ENCODE assay signal across 19 mouse cellular contexts in genomic region chr8:125184881-125185280, GRCm38 (mm10).
A peak's percentile ranks its signal among the peaks of the same experiment; 100 is the strongest.
DNase-seq lines count a peak whose midpoint lies in the region; ATAC-seq lines count a peak whose summit lies in the region.
"Had no signal": no experiment of that assay in that cellular context is flagged by ENCODE, and none has a peak within 500 bp of the region (broad histone marks: within the 10 kb centered on the region; RNA-seq: fewer than 3 reads in every experiment).

No protein-coding gene starts in this region.

- peaks cover 20% of the 10 kb centered on the region for H3K4me1 ChIP-seq in forebrain, embryonic 13.5 days
- peaks cover 22% of the 10 kb centered on the region for H3K4me1 ChIP-seq in forebrain, embryonic 15.5 days
- H3K4me1 ChIP-seq in limb, embryonic 10.5 days = peaks cover 38% of the 10 kb centered on the region

- peak; percentile 34 for DNase-seq in lung, postnatal 10 days
- no peak for DNase-seq in lung, postnatal 25 days (ENCODE audit: low spot score)
- DNase-seq in ES-CJ7 (ENCODE audit: low read depth, low spot score) = peak; percentile 74
- no peak for DNase-seq in limb, embryonic 10.5 days (ENCODE audit: low spot score)
- DNase-seq in spleen, adult 12 weeks (ENCODE audit: low spot score) = no peak
- no peak for DNase-seq in spleen, postnatal 36 days (ENCODE audit: low spot score in 2 of 2)
- DNase-seq: adrenal gland, adult 2 months; cerebellum, adult 11 months; gastrocnemius, adult 2 months; heart, adult 18-20 months; kidney, adult 9 months; lung, adult 2 months; right cerebral cortex, adult 18-20 months; spleen, adult 18-20 months had no signal

- WGBS in forebrain, embryonic 13.5 days = 77% methylated on average over 1 of the region's 1 CpGs
- WGBS in forebrain, embryonic 15.5 days = 73% methylated on average over 1 of the region's 1 CpGs
- WGBS in limb, embryonic 10.5 days = 84% methylated on average over 1 of the region's 1 CpGs

- H3K36me3 ChIP-seq in forebrain, embryonic 13.5 days (ENCODE audit: poor library complexity, severe bottlenecking) = no peaks in the 10 kb centered on the region
- H3K36me3 ChIP-seq in forebrain, embryonic 15.5 days = no peaks in the 10 kb centered on the region
- H3K36me3 ChIP-seq in limb, embryonic 10.5 days = no peaks in the 10 kb centered on the region
- H3K36me3 ChIP-seq: embryonic facial prominence, embryonic 12.5 days; limb, embryonic 13.5 days had no signal

- no peaks in the 10 kb centered on the region for H3K9me3 ChIP-seq in forebrain, embryonic 13.5 days (replicated peaks)
- H3K9me3 ChIP-seq in forebrain, embryonic 15.5 days = no peaks in the 10 kb centered on the region
- H3K9me3 ChIP-seq in limb, embryonic 10.5 days (replicated peaks) = no peaks in the 10 kb centered on the region
- H3K9me3 ChIP-seq: embryonic facial prominence, embryonic 12.5 days; limb, embryonic 13.5 days had no signal

- H3K9ac ChIP-seq in forebrain, embryonic 13.5 days = no peak overlapping the region
- H3K9ac ChIP-seq in forebrain, embryonic 15.5 days (replicated peaks) = no peak overlapping the region
- H3K9ac ChIP-seq: embryonic facial prominence, embryonic 12.5 days; limb, embryonic 13.5 days had no signal

- peak overlapping the region; percentile 31; the same call in 1 of the 2 replicates for H3K27ac ChIP-seq in forebrain, embryonic 13.5 days
- H3K27ac ChIP-seq in forebrain, embryonic 15.5 days (replicated peaks) = no peak overlapping the region
- H3K27ac ChIP-seq in limb, embryonic 10.5 days = 0 out of 2 replicates have a peak overlapping the region, but pooled peaks have one; percentile 17
- H3K27ac ChIP-seq: embryonic facial prominence, embryonic 12.5 days; gastrocnemius, adult 2 months; limb, embryonic 13.5 days had no signal

- H3K4me3 ChIP-seq in forebrain, embryonic 13.5 days = no peak overlapping the region
- H3K4me3 ChIP-seq in forebrain, embryonic 15.5 days = no peak overlapping the region
- H3K4me3 ChIP-seq in limb, embryonic 10.5 days = no peak overlapping the region
- H3K4me3 ChIP-seq: embryonic facial prominence, embryonic 12.5 days; gastrocnemius, adult 2 months; limb, embryonic 13.5 days had no signal

- 0 out of 2 replicates have a peak, but pooled peaks cover 3% of the 10 kb centered on the region for H3K27me3 ChIP-seq in forebrain, embryonic 13.5 days
- no peaks in the 10 kb centered on the region for H3K27me3 ChIP-seq in forebrain, embryonic 15.5 days
- H3K27me3 ChIP-seq in limb, embryonic 10.5 days (ENCODE audit: low read depth, poor library complexity, severe bottlenecking) = peaks cover 9% of the 10 kb centered on the region; the same call in 1 of the 2 replicates

- ATAC-seq in forebrain, embryonic 13.5 days = no peak; the same call in 1 of the 2 replicates
- no peak for ATAC-seq in forebrain, embryonic 15.5 days (replicated peaks)
- ATAC-seq: Patski had no signal

- no peak overlapping the region; the same call in 1 of the 2 replicates for H3K4me2 ChIP-seq in forebrain, embryonic 13.5 days
- H3K4me2 ChIP-seq in forebrain, embryonic 15.5 days (replicated peaks) = no peak overlapping the region
- H3K4me2 ChIP-seq: embryonic facial prominence, embryonic 12.5 days had no signal

Comparison
In these comparisons a context has a peak if more than half of its experiments do, and no peak if none do; other contexts are left out.
1. DNase-seq: peak in lung, postnatal 10 days (single experiment) and ES-CJ7 (single experiment); none in lung, postnatal 25 days (single experiment), limb, embryonic 10.5 days (single experiment), spleen, adult 12 weeks (single experiment) and spleen, postnatal 36 days (0 of 2).